Mouse (Mus musculus) small intestine, adult 2 months (tissue): ENCODE results near the gene C130026I21Rik.
"Not testable (repeated sequence)": the region's sequence is repeated elsewhere in the genome, so short reads cannot be mapped to it uniquely, and the experiment has no call there.

ENCODE experiments used
- CTCF ChIP-seq: fragments of 200-500 bp; IDR thresholded peaks from 2 replicates; pipeline ENCODE4 v1.5.1; 2012; ENCODE audit warnings: low read depth, mild to moderate bottlenecking, control low read depth, inconsistent platforms, low read length, moderate library complexity, mixed read lengths; ENCODE audit not compliant: insufficient replicate concordance, insufficient read length; ENCODE audit errors: extremely low read depth
- POLR2A ChIP-seq: fragments of 200-500 bp; IDR thresholded peaks from 2 replicates; pipeline ENCODE4 v1.6.1; 2012; ENCODE audit warnings: low read depth, mild to moderate bottlenecking, control low read depth, inconsistent platforms, low read length, moderate library complexity

DNA sequence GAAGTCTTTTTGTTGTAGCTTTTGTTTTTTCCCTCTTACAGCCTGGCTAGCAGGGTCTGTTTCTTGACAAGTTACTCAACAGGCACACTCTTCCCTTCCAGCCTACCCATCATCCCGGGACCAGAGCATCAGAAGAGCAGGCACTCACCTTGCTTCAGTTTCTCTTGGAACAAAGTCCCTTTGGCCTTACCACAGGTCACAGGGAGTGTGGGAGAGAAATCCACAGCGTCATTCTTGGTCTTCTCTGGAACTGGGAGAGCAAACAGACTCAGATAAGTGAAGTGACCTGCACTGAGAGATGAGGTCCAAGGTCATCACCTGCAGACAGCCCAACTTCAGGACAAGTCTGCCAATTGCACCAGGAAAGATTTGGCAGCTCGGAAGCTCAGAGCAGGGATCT is 277.5 kb downstream of the C130026I21Rik start:
- not testable (repeated sequence) for TF ChIP-seq CTCF, POLR2A
